Mouse (Mus musculus) CD4-positive, CD25-positive, alpha-beta regulatory T cell (primary cell): ENCODE measurements around the gene Gm48552. TPM values are rescaled to one million over a fixed set of nuclear protein-coding genes. Genes with fewer than 3 reads are reported as not detected.

ENCODE experiments used
- polyA plus RNA-seq: library from polyadenylated mRNA; unstranded; fragments of 100-300 nt; shearing (Covaris generic); gene quantifications from one replicate; pipeline ENCODE4 v1.2.1, GENCODE M21; 2017

The Gm48552 gene
- polyA plus RNA-seq, result 0.75 TPM

DNA sequence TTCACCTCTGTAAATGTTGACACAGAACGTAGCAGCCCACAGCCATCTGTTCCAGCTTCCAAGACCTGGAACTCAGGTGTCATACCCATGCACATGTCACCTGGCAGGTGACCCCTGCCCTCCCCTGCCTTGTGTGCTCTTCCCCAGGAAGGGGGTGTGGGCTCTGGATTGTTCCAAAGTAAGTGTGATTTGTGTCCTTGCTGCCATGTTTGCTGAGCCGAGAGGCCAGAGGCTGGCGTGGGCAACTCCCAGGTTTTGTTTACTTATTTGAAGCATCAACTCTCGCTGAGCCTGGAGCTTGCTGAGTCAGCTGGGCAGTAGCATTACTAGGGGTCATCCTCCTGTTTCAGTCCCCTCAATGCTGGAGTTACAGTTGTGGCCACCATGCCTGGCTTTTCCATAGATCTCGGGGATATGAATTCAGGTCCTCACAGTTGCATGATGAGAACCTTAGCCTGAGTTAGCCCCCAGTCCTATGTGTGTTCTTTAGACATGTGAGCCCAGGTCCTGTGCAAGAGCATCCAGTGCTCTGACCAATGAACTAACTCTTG, at the start of gene Gm48552:
Gm48552 (plus strand) TSS at position 501 of the 551 bp plus-strand sequence.

DNA sequence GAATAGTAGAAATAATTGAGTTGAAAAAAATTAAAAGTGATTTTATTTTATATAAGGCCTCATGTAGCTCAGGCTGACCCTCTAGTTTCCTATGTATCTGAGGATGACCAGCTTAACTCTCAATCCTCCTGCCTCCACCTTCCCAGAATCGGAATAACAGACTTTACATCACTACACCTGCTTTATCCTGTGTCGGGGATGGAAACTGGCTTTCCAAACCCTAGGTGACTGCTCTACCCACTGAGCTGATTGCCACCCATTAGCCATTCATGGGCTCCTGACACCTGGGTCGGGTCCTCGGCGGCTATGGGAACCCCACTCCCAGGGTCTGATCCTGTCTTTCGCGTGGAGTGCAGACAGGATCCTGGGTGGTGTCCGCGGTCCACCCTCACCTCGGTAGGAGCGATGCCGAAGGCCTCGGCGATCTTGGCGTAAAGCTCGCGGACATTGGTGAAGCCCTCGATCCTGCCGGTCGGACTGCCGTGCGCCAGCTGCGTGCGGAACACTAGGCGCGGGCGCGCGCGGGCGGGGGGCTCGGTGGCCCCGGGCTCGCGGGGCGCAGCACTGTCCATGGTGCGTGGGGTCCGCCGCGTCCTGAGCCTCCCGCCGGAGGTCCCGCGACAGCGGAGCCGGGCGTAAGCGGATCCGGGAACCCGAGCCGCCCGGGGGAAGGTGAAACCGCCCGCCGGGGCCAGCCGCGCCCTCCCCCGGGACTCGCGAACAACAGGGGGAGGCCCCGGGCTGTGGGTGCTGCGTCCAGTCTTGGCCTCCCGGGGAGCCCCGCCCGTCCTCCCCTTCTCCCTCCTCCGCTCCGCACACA, 45.9 kb upstream of the Gm48552 start, which contains the start of gene Gipc3:
Gipc3 (minus strand) TSS at position 581 of the 820 bp plus-strand sequence.

DNA sequence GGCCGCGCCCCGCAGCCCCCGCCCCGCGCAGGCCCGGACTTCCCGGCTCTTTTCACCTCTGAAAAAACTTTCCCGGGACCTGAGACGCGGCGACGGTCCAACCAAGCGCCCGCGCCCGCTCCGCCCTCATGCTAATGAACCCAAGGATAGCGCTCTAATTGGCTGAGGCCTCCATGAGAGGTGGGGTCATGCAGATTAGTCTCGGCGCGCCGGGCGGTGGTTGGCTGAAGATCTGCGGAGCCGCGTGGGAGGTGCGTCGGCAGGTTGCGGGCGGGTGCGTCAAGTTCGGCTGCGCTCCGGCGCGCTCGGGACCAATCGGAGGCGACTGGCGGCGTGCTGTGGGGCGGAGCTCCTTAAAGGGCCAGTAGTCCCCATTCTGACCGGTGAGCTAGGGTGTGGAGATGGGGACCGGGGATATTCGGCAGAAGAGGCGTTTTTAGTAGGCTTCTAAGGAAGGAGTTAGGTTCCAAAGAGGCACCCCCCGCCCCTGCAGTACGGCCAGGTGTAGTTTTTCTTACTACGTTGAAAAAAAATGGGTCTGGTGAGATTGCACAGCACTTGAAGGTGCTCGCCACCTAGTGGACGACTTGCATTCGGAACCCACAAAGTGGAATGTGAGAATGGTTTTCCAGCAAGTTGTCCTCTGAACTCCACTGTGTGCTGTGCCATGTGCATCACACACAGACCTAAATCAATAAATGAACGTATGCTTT, 38.3 kb upstream of the Gm48552 start, which contains the start of gene Hmg20b:
Hmg20b (minus strand) TSS at position 130 of the 713 bp plus-strand sequence.

DNA sequence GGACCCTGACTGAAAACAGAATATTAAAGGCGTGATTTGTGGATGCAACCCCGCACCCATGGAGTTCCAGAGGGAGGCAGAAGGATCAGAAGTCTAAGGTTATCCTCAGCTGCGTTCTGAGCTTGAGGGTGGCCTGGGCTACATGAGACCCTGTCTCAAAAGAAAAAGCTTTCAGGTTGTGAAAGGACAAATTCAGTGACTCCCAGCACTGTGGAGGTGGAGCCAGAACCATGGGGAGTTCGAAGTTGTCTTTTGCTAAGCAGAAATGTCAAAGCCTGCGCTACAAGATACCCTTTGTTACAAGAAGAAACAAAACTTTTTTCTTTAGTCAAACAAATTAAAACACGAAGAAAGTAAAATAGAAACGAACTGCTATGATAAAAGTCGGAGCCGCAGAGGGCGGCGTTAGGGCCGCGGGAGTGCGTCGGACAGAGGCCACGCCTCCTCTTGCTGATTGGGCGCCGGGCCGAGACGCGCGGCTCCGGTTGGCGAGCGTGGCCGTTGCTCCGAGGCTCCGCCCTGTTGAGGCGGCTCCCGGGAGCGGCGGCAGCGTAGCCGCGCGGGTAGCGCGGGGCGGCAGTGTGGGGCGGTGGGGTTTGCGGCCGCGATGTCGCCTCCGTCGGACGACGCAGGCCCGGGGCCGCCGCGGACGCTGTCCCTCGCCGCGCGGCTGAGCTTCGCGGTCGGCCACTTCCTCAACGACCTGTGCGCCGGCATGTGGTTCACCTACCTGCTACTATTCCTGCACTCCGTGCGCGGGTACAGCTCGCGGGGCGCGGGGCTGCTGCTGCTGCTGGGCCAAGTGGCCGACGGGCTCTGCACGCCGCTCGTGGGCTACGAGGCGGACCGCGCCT, 31.6 kb upstream of the Gm48552 start, which contains the start of gene Mfsd12:
Mfsd12 (plus strand) TSS at position 501 of the 854 bp plus-strand sequence.

DNA sequence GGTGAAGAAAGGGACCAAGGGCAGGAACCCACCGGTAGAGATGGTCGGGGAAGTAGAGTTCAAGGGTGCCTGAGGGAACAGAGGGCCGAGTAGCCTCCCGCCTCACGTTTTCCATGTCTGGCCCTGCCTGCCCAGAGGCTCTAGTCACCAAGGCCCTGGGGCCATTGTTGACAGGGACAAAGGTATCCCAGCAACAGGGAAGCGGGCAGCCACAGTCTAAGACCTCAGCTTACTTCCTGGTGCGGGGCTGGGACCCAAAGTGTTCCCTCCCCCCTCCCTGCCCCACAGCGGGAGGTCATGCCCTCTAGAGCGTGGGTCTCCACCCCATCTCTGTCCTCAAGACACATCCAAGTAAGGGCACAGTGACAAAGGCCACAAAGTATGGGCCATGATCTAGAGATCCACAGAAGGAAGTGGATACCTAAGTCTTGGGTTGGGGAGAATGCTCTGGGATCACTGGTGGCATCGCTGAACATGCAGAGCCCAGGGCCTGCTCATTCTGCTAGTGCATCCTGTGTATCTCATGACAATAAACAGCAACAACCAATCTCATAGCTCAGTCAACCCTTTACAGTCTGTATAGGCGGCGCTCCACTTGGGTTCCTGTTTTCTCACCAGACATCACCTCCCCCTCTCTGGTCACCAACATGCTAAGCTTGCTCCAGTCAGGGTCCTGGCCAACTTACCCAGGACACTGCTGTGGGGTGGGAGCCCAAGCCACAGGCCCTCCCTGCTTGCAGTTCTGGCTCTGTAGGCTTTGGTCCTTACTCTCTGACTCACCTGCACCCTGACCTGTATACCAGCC, 22.9 kb upstream of the Gm48552 start, which contains the start of gene 4930404N11Rik:
4930404N11Rik (minus strand) TSS at position 145 of the 805 bp plus-strand sequence.

DNA sequence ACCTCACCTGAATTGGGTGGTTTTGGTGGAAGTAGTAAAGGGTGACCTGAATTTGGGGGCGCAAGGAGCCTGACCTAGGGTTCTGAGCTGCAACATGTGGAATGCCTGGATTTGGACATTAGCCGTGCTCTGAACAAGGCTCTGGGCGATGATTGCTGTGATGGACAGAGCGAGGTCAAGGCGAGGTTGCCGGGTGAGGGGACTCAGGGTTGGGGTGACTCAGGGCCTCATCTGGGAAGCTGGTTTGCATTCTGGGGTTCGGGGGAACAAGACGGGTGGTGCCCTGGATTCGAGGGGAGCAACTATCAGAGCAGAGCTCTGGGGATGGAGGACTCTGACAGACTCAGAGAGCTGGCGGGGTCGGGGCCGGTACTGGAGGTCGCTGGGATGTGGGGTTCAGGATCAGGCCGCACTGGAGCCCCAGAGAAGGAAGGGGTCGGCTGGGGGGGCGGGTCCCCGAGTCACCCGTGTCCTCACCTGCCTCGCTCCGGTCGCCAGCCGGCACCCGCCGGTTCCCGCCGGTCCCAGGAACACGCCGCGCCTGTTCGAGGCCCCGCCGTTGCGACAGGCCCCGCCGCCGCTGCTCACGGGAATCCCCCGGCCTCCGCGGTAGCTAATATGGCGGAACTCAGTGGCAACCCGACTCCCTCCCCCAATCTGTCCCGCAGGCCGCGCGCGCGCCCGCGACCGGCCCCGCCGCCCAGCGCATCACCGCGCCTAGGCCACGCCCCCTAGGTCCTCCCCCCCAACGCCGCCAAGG, 10.8 kb upstream of the Gm48552 start, which contains the start of gene Fzr1:
Fzr1 (minus strand) TSS at position 724 of the 760 bp plus-strand sequence.

DNA sequence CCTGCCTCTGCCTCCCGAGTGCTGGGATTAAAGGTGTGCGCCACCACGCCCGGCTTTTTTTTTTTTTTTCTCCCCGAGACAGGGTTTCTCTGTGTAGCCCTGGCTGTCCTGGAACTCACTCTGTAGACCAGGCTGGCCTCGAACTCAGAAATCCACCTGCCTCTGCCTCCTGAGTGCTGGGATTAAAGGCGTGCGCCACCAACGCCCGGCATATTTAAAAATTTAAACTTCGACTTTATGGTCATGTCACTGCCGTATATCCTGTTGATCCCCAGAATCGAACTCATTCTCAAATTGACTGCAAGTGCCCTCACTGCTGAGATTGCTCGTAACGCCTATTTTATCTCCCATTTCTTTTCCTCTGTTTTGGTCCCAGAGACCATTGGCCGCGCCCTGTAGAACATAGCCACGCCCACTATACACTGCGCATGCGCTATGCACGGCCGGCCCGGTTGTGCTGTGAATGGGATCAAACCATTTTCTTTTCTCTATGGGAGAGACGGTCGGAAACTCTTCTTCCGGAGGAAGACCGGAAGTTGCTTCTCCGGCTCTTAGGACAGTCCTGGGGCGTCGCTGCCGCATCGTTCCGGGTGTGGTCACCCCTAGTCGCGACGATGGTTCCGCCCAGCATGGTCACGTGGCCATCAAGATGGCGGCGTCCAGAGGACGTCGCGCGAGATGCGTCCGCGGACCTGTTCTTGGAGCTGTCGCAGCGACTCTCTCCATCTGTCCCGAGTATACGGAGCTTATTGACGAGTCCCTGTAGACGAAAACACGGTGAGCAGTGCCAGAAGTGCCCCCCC, 4.8 kb upstream of the Gm48552 start, which contains the start of the genes Dohh and Gm48551:
Dohh (plus strand) TSS at position 627 of the 803 bp plus-strand sequence.
Gm48551 (plus strand) TSS at position 665 of the 803 bp plus-strand sequence.

DNA sequence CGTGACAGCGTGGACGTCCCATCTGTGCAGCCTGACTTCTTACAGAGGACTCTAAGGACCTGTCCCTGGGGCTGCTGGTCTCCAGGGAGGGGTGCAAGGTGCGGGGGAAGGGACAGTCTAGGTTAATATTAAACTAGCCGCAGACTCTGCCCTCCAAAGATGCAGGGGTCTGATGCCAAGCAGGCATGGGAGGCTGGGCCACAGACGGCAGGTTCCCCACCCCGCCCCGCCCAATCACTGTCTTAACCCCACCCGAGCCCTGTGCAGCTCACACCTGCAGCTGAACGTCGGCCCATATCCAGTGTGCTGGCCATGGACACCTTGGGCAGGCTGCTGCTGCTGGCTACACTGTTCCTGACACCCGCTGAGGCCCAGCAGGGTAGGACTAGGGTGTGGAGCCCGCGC, 4.0 kb downstream of the Gm48552 start, which contains the start of gene Smim24:
Smim24 (plus strand) TSS at position 271 of the 405 bp plus-strand sequence.

Other genes starting within 250 kb of the Gm48552 start
- gene Pias4, start 221.1 kb upstream of the Gm48552 start, polyA plus RNA-seq, result 57.9 TPM
- gene Eef2, start 212.4 kb upstream of the Gm48552 start, polyA plus RNA-seq, result 670 TPM
- 96.8 TPM for gene Dapk3, start 206.0 kb upstream of the Gm48552 start, polyA plus RNA-seq
- not detected for gene 4930442H23Rik, start 205.2 kb upstream of the Gm48552 start, polyA plus RNA-seq
- 0.28 TPM for gene Nmrk2, start 187.0 kb upstream of the Gm48552 start, polyA plus RNA-seq
- gene Atcay, start 158.2 kb upstream of the Gm48552 start, polyA plus RNA-seq, result 3.4 TPM
- gene Zfr2, start 155.8 kb upstream of the Gm48552 start, polyA plus RNA-seq, result 5.4 TPM
- gene Matk, start 136.1 kb upstream of the Gm48552 start, polyA plus RNA-seq, result 88.9 TPM
- gene Mrpl54, start 122.1 kb upstream of the Gm48552 start, polyA plus RNA-seq, result 106 TPM
- 46.1 TPM for gene Apba3, start 122.0 kb upstream of the Gm48552 start, polyA plus RNA-seq
- gene Tjp3, start 97.4 kb upstream of the Gm48552 start, polyA plus RNA-seq, result 17.2 TPM
- 104 TPM for gene Pip5k1c, start 96.0 kb upstream of the Gm48552 start, polyA plus RNA-seq
- 70.5 TPM for gene Cactin, start 67.9 kb upstream of the Gm48552 start, polyA plus RNA-seq
- 73.4 TPM for gene Tbxa2r, start 60.3 kb upstream of the Gm48552 start, polyA plus RNA-seq
- 0.24 TPM for gene Gipc3, start 45.7 kb upstream of the Gm48552 start, polyA plus RNA-seq
- gene Hmg20b, start 38.5 kb upstream of the Gm48552 start, polyA plus RNA-seq, result 42.7 TPM
- 6.1 TPM for gene Mfsd12, start 31.5 kb upstream of the Gm48552 start, polyA plus RNA-seq
- 3.2 TPM for gene 4930404N11Rik, start 23.2 kb upstream of the Gm48552 start, polyA plus RNA-seq
- 65.5 TPM for gene Fzr1, start 10.5 kb upstream of the Gm48552 start, polyA plus RNA-seq
- gene Dohh, start 4.6 kb upstream of the Gm48552 start, polyA plus RNA-seq, result 44.3 TPM
- 5.8 TPM for gene Gm48551, start 4.5 kb upstream of the Gm48552 start, polyA plus RNA-seq
- gene Smim24, start 4.0 kb downstream of the Gm48552 start, polyA plus RNA-seq, result 6.1 TPM
- 21.0 TPM for gene Nfic, start 66.6 kb downstream of the Gm48552 start, polyA plus RNA-seq
- 0.20 TPM for gene Celf5, start 93.7 kb downstream of the Gm48552 start, polyA plus RNA-seq
- gene Ncln, start 107.4 kb downstream of the Gm48552 start, polyA plus RNA-seq, result 164 TPM
- gene S1pr4, start 111.1 kb downstream of the Gm48552 start, polyA plus RNA-seq, result 90.1 TPM
- 18.1 TPM for gene Gna15, start 135.2 kb downstream of the Gm48552 start, polyA plus RNA-seq
- gene Gna11, start 156.2 kb downstream of the Gm48552 start, polyA plus RNA-seq, result 17.2 TPM
- gene Aes, start 170.5 kb downstream of the Gm48552 start, polyA plus RNA-seq, result 1,254 TPM
- gene Tle2, start 185.6 kb downstream of the Gm48552 start, polyA plus RNA-seq, result 2.0 TPM
- 2.0 TPM for gene Tle6, start 212.1 kb downstream of the Gm48552 start, polyA plus RNA-seq
- 2.8 TPM for gene BC025920, start 217.3 kb downstream of the Gm48552 start, polyA plus RNA-seq
- 19.4 TPM for gene Sirt6, start 238.8 kb downstream of the Gm48552 start, polyA plus RNA-seq
- gene Ankrd24, start 239.5 kb downstream of the Gm48552 start, polyA plus RNA-seq, result 2.4 TPM